Mouse (Mus musculus): ENCODE data around the gene Pkig. TPM values are rescaled to one million over a fixed set of nuclear protein-coding genes. Genes with fewer than 3 reads are reported as not detected.

The Pkig gene
- polyA plus RNA-seq, 1 experiment = 20.2 TPM

DNA sequence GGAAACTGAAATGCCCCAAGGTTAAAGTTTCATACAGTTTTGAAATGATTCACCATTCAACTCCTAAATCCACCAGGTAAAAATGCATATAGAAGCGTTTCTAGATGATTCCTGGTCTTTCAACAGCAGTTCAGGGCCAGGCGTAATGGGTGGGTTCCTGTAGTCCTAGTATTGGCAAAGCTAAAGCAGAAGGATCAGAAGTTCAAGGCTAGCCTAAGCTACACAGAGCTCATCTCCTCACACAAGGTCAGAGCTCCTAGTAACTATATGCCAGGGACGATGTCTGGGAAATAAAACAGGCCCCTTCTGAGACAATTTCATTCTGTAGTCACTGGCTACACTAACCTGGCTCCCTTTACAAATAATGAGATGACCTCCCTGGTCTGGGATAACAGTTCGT lies 27.0 kb upstream of the Pkig start:
- Histone ChIP-seq H3K9me3 (replicated peaks; ENCODE audit: control insufficient read depth, insufficient read depth, low read length, poor library complexity, severe bottlenecking) (no peaks in the 10 kb centered on the region), H3K9ac (ENCODE audit: low read depth, poor library complexity, severe bottlenecking) (no peak overlapping the region), H3K27me3 (ENCODE audit: control insufficient read depth, insufficient read depth, low read length, poor library complexity, severe bottlenecking) (no peaks in the 10 kb centered on the region), H3K4me3 (ENCODE audit: low read depth, low read length) (no peak overlapping the region), H3K4me1 (ENCODE audit: control insufficient read depth, insufficient read depth, low read length) (no peaks in the 10 kb centered on the region), H3K27ac (ENCODE audit: insufficient read depth, low read length) (no peak overlapping the region), H3K36me3 (ENCODE audit: control insufficient read depth, insufficient read depth, low read length, poor library complexity, severe bottlenecking) (peaks cover 51% of the 10 kb centered on the region)
- TF ChIP-seq CTCF (IDR thresholded peaks at IDR 0.05; ENCODE audit: low read depth, low read length) = no peak
- no peak for TF ChIP-seq POLR2A (IDR thresholded peaks at IDR 0.05; ENCODE audit: insufficient read depth, low read length)
- no peak for TF ChIP-seq EP300 (IDR thresholded peaks at IDR 0.05; ENCODE audit: insufficient read depth, low read depth, low read length)

DNA sequence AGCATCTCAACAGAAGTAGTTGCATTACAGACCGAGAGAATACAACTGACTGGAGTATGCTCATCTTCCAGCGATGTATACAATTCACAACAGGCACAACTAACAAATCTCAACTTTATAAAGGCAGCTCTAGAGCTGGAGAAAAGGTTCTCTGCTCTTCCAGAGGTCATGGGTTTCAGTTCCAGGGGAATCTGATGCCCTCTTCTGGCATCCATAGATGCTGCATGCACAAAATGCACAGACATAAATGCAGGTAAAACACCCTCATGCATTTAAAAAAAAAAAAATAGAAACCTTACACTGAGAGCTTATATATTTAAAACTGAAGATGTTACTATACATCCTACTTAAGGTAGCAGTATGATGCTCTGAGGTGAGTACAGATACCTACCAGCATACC lies 26.5 kb upstream of the Pkig start:
- no peaks in the 10 kb centered on the region for H3K4me1 ChIP-seq (ENCODE audit: control insufficient read depth, insufficient read depth, low read length)
- H3K27me3 ChIP-seq (ENCODE audit: control insufficient read depth, insufficient read depth, low read length, poor library complexity, severe bottlenecking) = no peaks in the 10 kb centered on the region
- H3K9ac ChIP-seq (ENCODE audit: low read depth, poor library complexity, severe bottlenecking) = no peak overlapping the region
- no peak overlapping the region for H3K4me3 ChIP-seq (ENCODE audit: low read depth, low read length)
- TF ChIP-seq POLR2A (IDR thresholded peaks at IDR 0.05; ENCODE audit: insufficient read depth, low read length) = no peak
- no peak for TF ChIP-seq EP300 (IDR thresholded peaks at IDR 0.05; ENCODE audit: insufficient read depth, low read depth, low read length)
- TF ChIP-seq CTCF (IDR thresholded peaks at IDR 0.05; ENCODE audit: low read depth, low read length) = no peak
- no peaks in the 10 kb centered on the region for H3K9me3 ChIP-seq (replicated peaks; ENCODE audit: control insufficient read depth, insufficient read depth, low read length, poor library complexity, severe bottlenecking)
- peaks cover 50% of the 10 kb centered on the region for H3K36me3 ChIP-seq (ENCODE audit: control insufficient read depth, insufficient read depth, low read length, poor library complexity, severe bottlenecking)
- no peak overlapping the region for H3K27ac ChIP-seq (ENCODE audit: insufficient read depth, low read length)

DNA sequence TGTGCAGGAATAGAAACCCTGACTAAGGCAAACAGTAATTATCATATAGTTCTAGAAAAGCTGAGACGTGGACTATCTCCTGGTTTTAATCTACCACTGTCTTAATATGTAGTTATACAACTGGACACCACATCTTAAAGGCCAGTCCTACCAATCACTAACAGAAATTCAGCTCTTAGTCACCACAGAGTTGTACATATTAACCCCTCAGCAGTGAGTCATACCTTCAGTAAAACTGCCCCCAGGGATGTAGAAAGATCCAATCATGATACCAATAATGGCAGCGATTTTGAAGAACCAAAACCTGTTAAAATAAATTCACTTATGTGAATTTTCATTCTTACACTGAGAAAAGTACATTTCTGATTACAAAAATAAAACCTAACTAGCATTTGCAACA lies 24.0 kb upstream of the Pkig start:
- peaks cover 2% of the 10 kb centered on the region for H3K4me1 ChIP-seq (ENCODE audit: control insufficient read depth, insufficient read depth, low read length)
- H3K36me3 ChIP-seq (ENCODE audit: control insufficient read depth, insufficient read depth, low read length, poor library complexity, severe bottlenecking) = peaks cover 38% of the 10 kb centered on the region
- no peaks in the 10 kb centered on the region for H3K9me3 ChIP-seq (replicated peaks; ENCODE audit: control insufficient read depth, insufficient read depth, low read length, poor library complexity, severe bottlenecking)
- TF ChIP-seq POLR2A (IDR thresholded peaks at IDR 0.05; ENCODE audit: insufficient read depth, low read length) (no peak), CTCF (IDR thresholded peaks at IDR 0.05; ENCODE audit: low read depth, low read length) (no peak), EP300 (IDR thresholded peaks at IDR 0.05; ENCODE audit: insufficient read depth, low read depth, low read length) (no peak)
- no peak overlapping the region for H3K27ac ChIP-seq (ENCODE audit: insufficient read depth, low read length)
- no peak overlapping the region for H3K9ac ChIP-seq (ENCODE audit: low read depth, poor library complexity, severe bottlenecking)
- no peak overlapping the region for H3K4me3 ChIP-seq (ENCODE audit: low read depth, low read length)
- no peaks in the 10 kb centered on the region for H3K27me3 ChIP-seq (ENCODE audit: control insufficient read depth, insufficient read depth, low read length, poor library complexity, severe bottlenecking)

DNA sequence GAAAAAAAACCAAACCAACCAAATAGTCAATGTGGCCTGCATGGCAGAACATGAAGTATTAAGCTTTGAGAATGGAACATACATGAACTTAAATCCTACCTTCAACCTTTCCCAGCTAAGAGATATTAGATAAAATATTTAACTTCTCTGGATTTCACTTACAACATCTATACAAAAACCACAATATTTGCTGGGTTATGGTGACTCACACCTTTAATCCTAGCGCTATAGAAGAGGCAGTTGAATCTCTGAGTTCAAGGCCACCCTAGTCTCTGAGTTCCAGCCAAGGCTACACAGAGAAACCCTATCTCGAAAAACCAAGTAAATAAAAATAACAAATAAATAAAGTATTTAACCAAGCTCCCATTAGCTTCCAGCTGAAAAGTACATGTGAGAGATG lies 22.1 kb upstream of the Pkig start:
- Histone ChIP-seq H3K4me1 (ENCODE audit: control insufficient read depth, insufficient read depth, low read length) (peaks cover 2% of the 10 kb centered on the region), H3K9ac (ENCODE audit: low read depth, poor library complexity, severe bottlenecking) (no peak overlapping the region), H3K4me3 (ENCODE audit: low read depth, low read length) (no peak overlapping the region), H3K36me3 (ENCODE audit: control insufficient read depth, insufficient read depth, low read length, poor library complexity, severe bottlenecking) (peaks cover 25% of the 10 kb centered on the region), H3K27me3 (ENCODE audit: control insufficient read depth, insufficient read depth, low read length, poor library complexity, severe bottlenecking) (no peaks in the 10 kb centered on the region), H3K27ac (ENCODE audit: insufficient read depth, low read length) (no peak overlapping the region), H3K9me3 (replicated peaks; ENCODE audit: control insufficient read depth, insufficient read depth, low read length, poor library complexity, severe bottlenecking) (no peaks in the 10 kb centered on the region)
- no peak for TF ChIP-seq EP300 (IDR thresholded peaks at IDR 0.05; ENCODE audit: insufficient read depth, low read depth, low read length)
- no peak for TF ChIP-seq POLR2A (IDR thresholded peaks at IDR 0.05; ENCODE audit: insufficient read depth, low read length)
- no peak for TF ChIP-seq CTCF (IDR thresholded peaks at IDR 0.05; ENCODE audit: low read depth, low read length)

DNA sequence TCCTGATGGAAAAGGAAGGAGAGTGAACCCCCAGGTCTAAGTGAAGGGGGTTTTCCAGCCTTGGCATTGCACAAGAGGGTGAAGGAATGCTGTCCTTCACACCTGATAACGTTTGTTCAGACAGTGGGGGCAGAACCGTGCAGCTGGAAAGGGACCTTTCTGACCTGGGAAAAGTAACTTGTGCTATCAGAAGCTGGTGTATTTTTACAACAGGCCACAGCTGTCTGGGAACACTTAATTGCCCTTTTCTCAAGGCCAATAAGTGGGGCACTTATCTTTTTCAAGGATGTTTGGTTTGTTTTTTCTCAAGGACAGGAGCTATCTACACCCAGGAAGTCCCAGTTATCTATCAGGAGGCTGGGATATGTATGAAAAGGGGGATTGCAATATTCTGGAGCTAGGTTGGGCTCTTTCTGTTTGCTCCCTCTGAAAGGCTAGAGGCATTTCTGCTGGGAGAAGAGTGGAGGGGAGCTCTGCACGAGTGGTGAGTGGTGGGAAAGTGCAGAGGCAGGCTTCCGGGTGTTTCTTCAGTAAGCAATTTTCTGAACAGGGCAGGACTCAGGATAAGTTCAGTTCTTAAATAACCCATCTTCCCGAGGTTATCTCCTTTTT lies 20.4 kb upstream of the Pkig start:
- TF ChIP-seq EP300 (IDR thresholded peaks at IDR 0.05; ENCODE audit: insufficient read depth, low read depth, low read length) = no peak
- no peak for TF ChIP-seq POLR2A (IDR thresholded peaks at IDR 0.05; ENCODE audit: insufficient read depth, low read length)
- TF ChIP-seq CTCF (IDR thresholded peaks at IDR 0.05; ENCODE audit: low read depth, low read length) = no peak
- H3K9ac ChIP-seq (ENCODE audit: low read depth, poor library complexity, severe bottlenecking) = no peak overlapping the region
- no peaks in the 10 kb centered on the region for H3K27me3 ChIP-seq (ENCODE audit: control insufficient read depth, insufficient read depth, low read length, poor library complexity, severe bottlenecking)
- no peak overlapping the region for H3K4me3 ChIP-seq (ENCODE audit: low read depth, low read length)
- H3K9me3 ChIP-seq (replicated peaks; ENCODE audit: control insufficient read depth, insufficient read depth, low read length, poor library complexity, severe bottlenecking) = no peaks in the 10 kb centered on the region
- no peak overlapping the region for H3K27ac ChIP-seq (ENCODE audit: insufficient read depth, low read length)
- H3K4me1 ChIP-seq (ENCODE audit: control insufficient read depth, insufficient read depth, low read length) = peaks cover 2% of the 10 kb centered on the region
- H3K36me3 ChIP-seq (ENCODE audit: control insufficient read depth, insufficient read depth, low read length, poor library complexity, severe bottlenecking) = peaks cover 15% of the 10 kb centered on the region

DNA sequence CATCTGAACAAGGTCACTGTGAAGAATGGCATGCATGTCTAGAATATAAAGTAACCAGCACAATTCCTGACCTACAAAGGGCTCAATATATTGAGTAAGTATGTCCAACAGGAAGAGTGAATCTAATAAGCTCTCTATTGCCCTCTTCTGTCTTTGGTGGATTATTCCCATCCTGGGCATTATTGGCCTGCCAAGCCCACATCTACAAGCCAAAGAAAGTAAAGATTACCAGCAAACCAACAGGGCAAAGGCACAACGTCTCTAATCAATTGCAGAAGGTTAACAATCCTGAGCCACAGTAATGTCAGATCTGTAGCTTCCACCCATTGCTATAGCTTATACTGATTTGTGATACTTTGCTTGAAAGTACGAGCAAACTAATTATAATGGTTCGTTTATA lies 17.7 kb upstream of the Pkig start:
- no peak overlapping the region for H3K4me3 ChIP-seq (ENCODE audit: low read depth, low read length)
- H3K36me3 ChIP-seq (ENCODE audit: control insufficient read depth, insufficient read depth, low read length, poor library complexity, severe bottlenecking) = peaks cover 13% of the 10 kb centered on the region
- H3K27ac ChIP-seq (ENCODE audit: insufficient read depth, low read length) = no peak overlapping the region
- H3K27me3 ChIP-seq (ENCODE audit: control insufficient read depth, insufficient read depth, low read length, poor library complexity, severe bottlenecking) = no peaks in the 10 kb centered on the region
- H3K9me3 ChIP-seq (replicated peaks; ENCODE audit: control insufficient read depth, insufficient read depth, low read length, poor library complexity, severe bottlenecking) = no peaks in the 10 kb centered on the region
- H3K9ac ChIP-seq (ENCODE audit: low read depth, poor library complexity, severe bottlenecking) = no peak overlapping the region
- TF ChIP-seq EP300 (IDR thresholded peaks at IDR 0.05; ENCODE audit: insufficient read depth, low read depth, low read length) (no peak), POLR2A (IDR thresholded peaks at IDR 0.05; ENCODE audit: insufficient read depth, low read length) (no peak), CTCF (IDR thresholded peaks at IDR 0.05; ENCODE audit: low read depth, low read length) (no peak)
- H3K4me1 ChIP-seq (ENCODE audit: control insufficient read depth, insufficient read depth, low read length) = peaks cover 2% of the 10 kb centered on the region
